Mouse (Mus musculus): Measurements from ENCODE around the gene Pear1. TPM values are rescaled to one million over a fixed set of nuclear protein-coding genes. Genes with fewer than 3 reads are reported as not detected.

The Pear1 gene
- total and polyA plus RNA-seq, 3 experiments: 0.20 to 1.2 (median 0.46) TPM

DNA sequence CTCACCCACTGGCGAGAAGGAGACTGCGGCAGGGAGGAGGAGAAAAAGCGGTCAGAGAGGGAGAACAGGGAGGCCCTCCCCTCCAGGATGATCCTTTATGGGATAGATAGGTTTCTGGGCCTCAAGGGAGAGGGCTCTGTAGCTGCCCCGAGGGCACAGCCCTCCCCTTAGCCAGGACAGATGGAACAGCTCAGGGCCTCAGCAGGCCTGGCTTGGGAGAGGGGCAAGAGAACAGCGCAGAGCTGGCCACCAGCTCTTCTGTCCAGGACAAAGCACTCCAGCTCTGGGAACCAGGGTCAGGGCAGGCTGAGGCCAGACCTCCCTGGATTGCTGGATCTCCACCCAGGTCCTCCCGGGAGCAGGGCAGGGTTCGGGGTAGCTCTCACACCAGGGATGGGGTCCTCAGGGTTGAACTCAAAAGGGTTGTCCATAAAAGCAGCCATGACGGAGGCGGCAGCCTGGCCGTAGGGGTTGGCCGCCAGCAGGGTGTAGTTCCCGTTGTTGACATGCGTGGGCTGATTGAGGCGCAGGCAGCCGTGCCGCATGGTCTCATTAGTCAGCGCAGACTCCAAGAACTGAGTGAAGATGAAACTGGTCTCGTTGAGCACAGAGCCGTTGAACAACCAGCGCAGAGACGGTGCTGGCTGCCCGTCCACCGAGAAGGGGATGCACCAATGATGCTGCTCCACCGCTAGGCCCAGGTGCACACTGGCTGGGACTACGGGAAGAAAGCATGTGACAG lies 40.7 kb downstream of the Pear1 start (continued):
- TF ChIP-seq ETS1 (conservative IDR thresholded peaks at IDR 0.05; ENCODE audit: low read depth, low read length) (no peak; the same call in 1 of the 2 replicates), POLR2AphosphoS2 (IDR thresholded peaks at IDR 0.05; ENCODE audit: low read depth, low read length) (no peak), ZKSCAN1 (IDR thresholded peaks at IDR 0.05; ENCODE audit: borderline replicate concordance, low read depth, low read length) (no peak), UBTF (IDR thresholded peaks at IDR 0.05; ENCODE audit: low read depth, low read length) (no peak), POLR2A (IDR thresholded peaks at IDR 0.05; ENCODE audit: low read depth, low read length) (no peak), SMC3 (IDR thresholded peaks at IDR 0.05; ENCODE audit: low read depth, low read length) (no peak), CHD2 (IDR thresholded peaks at IDR 0.05; ENCODE audit: low read length) (no peak), ELF1 (IDR thresholded peaks at IDR 0.05; ENCODE audit: low read depth, low read length) (peak; percentile 49; the same call in 1 of the 2 replicates), TBP (conservative IDR thresholded peaks at IDR 0.05; ENCODE audit: low read depth, low read length) (no peak), EP300 (IDR thresholded peaks at IDR 0.05; ENCODE audit: low read length) (peak; percentile 11; the same call in 1 of the 2 replicates), CTCF (conservative IDR thresholded peaks at IDR 0.05 in 1 of 2, IDR thresholded peaks at IDR 0.05 in 1 of 2; ENCODE audit: low read depth in 2 of 2, low read length in 2 of 2) (no peak), BHLHE40 (IDR thresholded peaks at IDR 0.05; ENCODE audit: low read depth, low read length) (peak; percentile 43), GABPA (IDR thresholded peaks at IDR 0.05; ENCODE audit: insufficient replicate concordance, low read depth, low read length) (no peak)

DNA sequence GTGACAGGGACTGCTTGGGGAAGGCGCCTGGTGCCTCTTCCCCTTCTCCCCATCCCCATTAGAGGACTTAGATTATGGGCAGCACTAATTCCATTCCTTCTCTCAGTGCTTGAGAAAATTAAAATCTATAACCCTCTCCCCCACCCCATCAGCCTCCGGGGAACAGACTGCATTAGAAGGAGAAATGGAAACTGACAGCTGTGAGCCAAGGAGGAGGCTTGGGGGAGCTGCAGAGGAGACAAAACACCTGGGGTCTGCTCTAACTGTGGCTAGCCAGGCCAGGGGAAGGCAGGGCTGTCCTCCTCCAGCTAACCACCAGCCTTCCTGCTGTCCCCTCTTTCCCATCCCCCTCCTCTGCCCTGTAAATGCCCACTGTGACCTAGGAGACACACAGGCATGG lies 45.0 kb downstream of the Pear1 start:
- Histone ChIP-seq H3K9ac (ENCODE audit: insufficient read depth, low read depth) (no peak overlapping the region), H3K27ac (ENCODE audit: insufficient read depth, low read depth) (no peak overlapping the region), H3K4me1 (ENCODE audit: control insufficient read depth in 1 of 2, insufficient read depth in 2 of 2) (peaks cover 7 to 20% of the 10 kb centered on the region in 2 experiments), H3K36me3 (replicated peaks in 1 of 2; ENCODE audit: control insufficient read depth in 1 of 2, insufficient read depth in 1 of 2, low read length in 1 of 2) (no peaks in the 10 kb centered on the region), H3K4me2 (ENCODE audit: insufficient read depth, low read depth, poor library complexity, severe bottlenecking) (no peak overlapping the region), H3K27me3 (replicated peaks) (peaks cover 90% of the 10 kb centered on the region), H3K4me3 (replicated peaks in 1 of 3; ENCODE audit: low read depth in 2 of 3, low read length in 2 of 3, poor library complexity in 1 of 3) (no peak overlapping the region), H3K79me2 (replicated peaks; ENCODE audit: control insufficient read depth, extremely low read depth, insufficient read depth, poor library complexity, severe bottlenecking) (no peaks in the 10 kb centered on the region), H3K9me3 (replicated peaks; ENCODE audit: low read length) (no peaks in the 10 kb centered on the region)
- no peak for TF ChIP-seq MYC (IDR thresholded peaks at IDR 0.05; ENCODE audit: low read depth, low read length)
- TF ChIP-seq ELF1 (IDR thresholded peaks at IDR 0.05; ENCODE audit: low read depth, low read length): no peak
- no peak for TF ChIP-seq ZNF384 (IDR thresholded peaks at IDR 0.05; ENCODE audit: low read depth, low read length)
- TF ChIP-seq RCOR1 (conservative IDR thresholded peaks at IDR 0.05; ENCODE audit: low read depth, low read length): no peak
- TF ChIP-seq NELFE (IDR thresholded peaks at IDR 0.05; ENCODE audit: low read depth, low read length): no peak
- TF ChIP-seq CHD1 (IDR thresholded peaks at IDR 0.05; ENCODE audit: low read depth, low read length): no peak
- TF ChIP-seq JUND (conservative IDR thresholded peaks at IDR 0.05; ENCODE audit: low read depth, low read length): no peak
- no peak for TF ChIP-seq MAZ (IDR thresholded peaks at IDR 0.05; ENCODE audit: low read depth, low read length)
- TF ChIP-seq USF1 (IDR thresholded peaks at IDR 0.05; ENCODE audit: low read depth, low read length): no peak
- TF ChIP-seq E2F4 (IDR thresholded peaks at IDR 0.05; ENCODE audit: insufficient replicate concordance, low read depth, low read length): no peak
- no peak for TF ChIP-seq HCFC1 (IDR thresholded peaks at IDR 0.05; ENCODE audit: low read depth, low read length)
- no peak for DNase-seq (ENCODE audit: extremely low read depth)
- dilution Hi-C loops (cut with MboI; ENCODE audit: extremely low pct_ligation_motif_present, extremely low pct_unique_long_range_greater_than_20kb, low sequenced_read_pairs) (no loop called here), in situ Hi-C loops (cut with MboI; ENCODE audit: low pct_ligation_motif_present, low pct_unique_long_range_greater_than_20kb, low sequenced_read_pairs) (no loop called here)

Data from CH12.LX (cell line).